Mouse (Mus musculus) ES-E14 (cell line): ENCODE results near the gene Cd80. TPM values are rescaled to one million over a fixed set of nuclear protein-coding genes. Genes with fewer than 3 reads are reported as not detected.
A peak's percentile ranks its signal among the peaks of the same experiment; 100 is the strongest.

Experiments
- DNase-seq: peaks from one replicate; pipeline ENCODE4 v3.0.0-alpha.2; 2013; ENCODE audit warnings: low read depth, low spot score
- H3K27ac ChIP-seq: 2 replicates; pipeline ENCODE4 v1.5.1; 2012; ENCODE audit warnings: low read depth, mild to moderate bottlenecking, low read length, moderate library complexity, mixed read lengths; ENCODE audit not compliant: poor library complexity, insufficient read depth, severe bottlenecking
- H3K36me3 ChIP-seq: 2 replicates; pipeline ENCODE4 v1.6.1; 2012; ENCODE audit warnings: mild to moderate bottlenecking, low read length, moderate library complexity, mixed read lengths; ENCODE audit not compliant: control insufficient read depth, poor library complexity, insufficient read depth, severe bottlenecking
- H3K4me1 ChIP-seq, 2 experiments: fragments of 150-350 bp in 1 of 2; sonication (generic) in 1 of 2; 2 replicates each; pipeline ENCODE4 v1.6.1; 2012; ENCODE audit warnings: low read length in 2 of 2, mild to moderate bottlenecking in 1 of 2, mixed read lengths in 1 of 2; ENCODE audit not compliant: control insufficient read depth in 2 of 2, insufficient read depth in 2 of 2, poor library complexity in 1 of 2
- H3K4me3 ChIP-seq, 2 experiments: fragments of 150-350 bp in 1 of 2; sonication (generic) in 1 of 2; 2 replicates each; pipeline ENCODE4 v1.5.1; 2012; ENCODE audit warnings: low read length in 2 of 2, low read depth in 1 of 2, mild to moderate bottlenecking in 1 of 2, mixed read lengths in 1 of 2; ENCODE audit not compliant: insufficient read depth in 1 of 2, poor library complexity in 1 of 2, severe bottlenecking in 1 of 2
- H3K9ac ChIP-seq: 2 replicates; pipeline ENCODE4 v1.6.1; 2012; ENCODE audit warnings: low read depth, mild to moderate bottlenecking, low read length, mixed read lengths; ENCODE audit not compliant: poor library complexity, insufficient read depth, severe bottlenecking
- H3K9me3 ChIP-seq: fragments of 150-350 bp; sonication (generic); 2 replicates; pipeline ENCODE4 v1.6.1; 2012; ENCODE audit warnings: low read depth, mild to moderate bottlenecking, low read length; ENCODE audit not compliant: control insufficient read depth, insufficient read depth
- CHD2 ChIP-seq: IDR thresholded peaks from 2 replicates; pipeline ENCODE4 v1.6.1; 2014; ENCODE audit warnings: mild to moderate bottlenecking, low read depth, low read length, inconsistent platforms
- HCFC1 ChIP-seq: IDR thresholded peaks from 2 replicates; pipeline ENCODE4 v1.6.1; 2012; ENCODE audit warnings: low read length, inconsistent platforms, borderline replicate concordance; ENCODE audit not compliant: insufficient read depth
- MAFK ChIP-seq: IDR thresholded peaks from 2 replicates; pipeline ENCODE4 v1.6.1; 2014; ENCODE audit warnings: mild to moderate bottlenecking, low read depth, low read length, inconsistent platforms; ENCODE audit not compliant: insufficient read depth
- ZC3H11A ChIP-seq: IDR thresholded peaks from 2 replicates; pipeline ENCODE4 v1.6.1; 2012; ENCODE audit warnings: low read depth, mild to moderate bottlenecking, inconsistent platforms, low read length, borderline replicate concordance
- ZNF384 ChIP-seq: IDR thresholded peaks from 2 replicates; pipeline ENCODE4 v1.6.1; 2012; ENCODE audit warnings: low read depth, low read length, inconsistent platforms
- in situ Hi-C, 2 experiments: fragments of 600-800 bp; cut with MboI; formaldehyde crosslinking; loops; one replicate each; pipeline ENCODE4 v1.15.1; 2025; ENCODE audit warnings: low sequenced_read_pairs in 2 of 2, inconsistent platforms in 1 of 2; ENCODE audit not compliant: unreplicated experiment in 2 of 2
- total RNA-seq: library from RNA; depleted of rRNA; stranded (reverse); fragments of 300-350 nt; gene quantifications from 2 replicates; pipeline ENCODE4 v1.2.3, GENCODE M21; 2012

Gene Cd80
- total RNA-seq, 1 experiment = 11.1 TPM

DNA sequence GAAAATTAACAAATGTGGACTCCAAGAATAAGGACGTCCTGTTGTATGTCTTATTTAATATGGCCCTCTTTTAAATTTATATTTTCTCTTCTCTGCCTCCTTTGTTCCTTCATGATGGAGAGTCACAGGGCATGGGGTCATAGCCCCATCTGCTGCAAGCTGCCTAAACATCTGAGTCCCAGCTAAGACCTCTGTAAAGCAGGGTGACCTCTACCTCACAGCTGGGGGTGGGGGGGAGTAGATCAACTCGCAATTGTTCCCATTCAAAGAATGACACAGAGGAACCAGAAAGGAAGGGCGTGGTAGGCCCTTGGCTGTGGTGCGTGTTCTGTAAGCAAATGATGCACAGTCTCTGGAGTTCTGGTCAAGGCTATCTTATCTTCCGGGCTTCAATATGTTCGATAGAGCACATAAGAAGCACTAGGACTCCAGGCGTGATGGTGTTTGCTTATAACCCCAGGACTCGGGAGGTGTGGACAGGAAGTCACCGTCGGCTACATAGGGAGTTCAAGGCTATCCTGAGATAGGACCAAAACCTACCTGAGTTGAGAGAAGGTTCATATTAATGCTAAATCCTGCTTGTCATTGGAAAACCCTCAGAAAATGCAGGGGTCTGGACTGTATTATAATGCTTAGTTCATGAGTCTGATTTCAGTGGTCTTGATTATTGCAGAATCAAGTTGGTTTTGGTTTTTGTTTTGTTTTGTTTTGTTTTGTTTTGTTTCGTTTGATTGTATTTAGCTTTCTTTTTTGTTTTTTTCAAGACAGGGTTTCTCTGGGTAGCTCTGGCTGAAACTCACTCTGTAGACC is 16.5 kb downstream of the Cd80 start:
- TF ChIP-seq HCFC1 = no peak
- TF ChIP-seq ZNF384 = no peak
- peak; percentile 33; the same call in 1 of the 2 replicates for TF ChIP-seq ZC3H11A
- TF ChIP-seq MAFK = peak; percentile 20; the same call in 1 of the 2 replicates
- TF ChIP-seq CHD2 = peak; percentile 57; the same call in 1 of the 2 replicates
- in situ Hi-C loops = no loop called here
- H3K27ac ChIP-seq = peak overlapping the region; percentile 53; the same call in 1 of the 2 replicates
- H3K4me3 ChIP-seq = no peak overlapping the region
- DNase-seq = peak; percentile 85
- no peaks in the 10 kb centered on the region for H3K9me3 ChIP-seq
- H3K36me3 ChIP-seq = no peaks in the 10 kb centered on the region
- peaks cover 10 to 14% of the 10 kb centered on the region in 2 experiments for H3K4me1 ChIP-seq
- no peak overlapping the region; the same call in 1 of the 2 replicates for H3K9ac ChIP-seq

DNA sequence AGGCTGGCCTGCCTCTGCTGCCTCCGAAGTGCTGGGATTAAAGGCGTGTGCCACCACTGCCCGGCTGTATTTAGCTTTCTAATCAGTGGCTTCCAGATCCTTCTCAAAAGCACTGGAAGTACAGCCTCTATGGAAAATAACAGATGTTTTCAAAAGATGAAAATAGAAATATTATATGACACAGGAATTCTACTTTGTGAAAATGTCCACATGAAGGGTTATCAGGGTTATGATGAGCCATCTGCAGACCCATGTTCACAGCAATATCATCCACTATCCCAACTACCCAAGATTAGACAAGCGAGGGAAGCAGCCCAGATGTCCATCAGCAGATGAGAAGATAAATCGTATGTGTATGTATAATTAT is 17.1 kb downstream of the Cd80 start:
- in situ Hi-C loops = no loop called here
- no peak for DNase-seq
- peaks cover 10 to 14% of the 10 kb centered on the region in 2 experiments for H3K4me1 ChIP-seq
- no peaks in the 10 kb centered on the region for H3K9me3 ChIP-seq
- no peak overlapping the region for H3K9ac ChIP-seq
- H3K27ac ChIP-seq = no peak overlapping the region
- no peaks in the 10 kb centered on the region for H3K36me3 ChIP-seq
- H3K4me3 ChIP-seq = no peak overlapping the region
- TF ChIP-seq ZC3H11A (no peak), HCFC1 (no peak), ZNF384 (no peak), MAFK (no peak), CHD2 (no peak)

DNA sequence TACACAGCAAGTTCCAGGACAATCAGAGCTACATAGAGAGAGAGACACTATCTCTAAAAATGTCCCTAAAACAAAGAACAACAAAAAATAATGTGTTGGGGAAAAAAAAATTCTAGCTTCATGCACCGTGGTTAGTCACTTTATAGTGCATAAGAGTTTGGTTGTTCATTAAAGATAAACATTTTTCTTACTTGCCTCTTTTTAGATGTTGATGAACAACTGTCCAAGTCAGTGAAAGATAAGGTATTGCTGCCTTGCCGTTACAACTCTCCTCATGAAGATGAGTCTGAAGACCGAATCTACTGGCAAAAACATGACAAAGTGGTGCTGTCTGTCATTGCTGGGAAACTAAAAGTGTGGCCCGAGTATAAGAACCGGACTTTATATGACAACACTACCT is 18.3 kb downstream of the Cd80 start:
- no peak for TF ChIP-seq MAFK
- no peak for TF ChIP-seq HCFC1
- no peak for TF ChIP-seq ZNF384
- no peak for TF ChIP-seq ZC3H11A
- TF ChIP-seq CHD2 = no peak
- Histone ChIP-seq H3K36me3 (no peaks in the 10 kb centered on the region), H3K9me3 (no peaks in the 10 kb centered on the region), H3K4me3 (no peak overlapping the region), H3K4me1 (peaks cover 10 to 14% of the 10 kb centered on the region in 2 experiments), H3K27ac (no peak overlapping the region), H3K9ac (no peak overlapping the region)
- no peak for DNase-seq
- in situ Hi-C loops = no loop called here

DNA sequence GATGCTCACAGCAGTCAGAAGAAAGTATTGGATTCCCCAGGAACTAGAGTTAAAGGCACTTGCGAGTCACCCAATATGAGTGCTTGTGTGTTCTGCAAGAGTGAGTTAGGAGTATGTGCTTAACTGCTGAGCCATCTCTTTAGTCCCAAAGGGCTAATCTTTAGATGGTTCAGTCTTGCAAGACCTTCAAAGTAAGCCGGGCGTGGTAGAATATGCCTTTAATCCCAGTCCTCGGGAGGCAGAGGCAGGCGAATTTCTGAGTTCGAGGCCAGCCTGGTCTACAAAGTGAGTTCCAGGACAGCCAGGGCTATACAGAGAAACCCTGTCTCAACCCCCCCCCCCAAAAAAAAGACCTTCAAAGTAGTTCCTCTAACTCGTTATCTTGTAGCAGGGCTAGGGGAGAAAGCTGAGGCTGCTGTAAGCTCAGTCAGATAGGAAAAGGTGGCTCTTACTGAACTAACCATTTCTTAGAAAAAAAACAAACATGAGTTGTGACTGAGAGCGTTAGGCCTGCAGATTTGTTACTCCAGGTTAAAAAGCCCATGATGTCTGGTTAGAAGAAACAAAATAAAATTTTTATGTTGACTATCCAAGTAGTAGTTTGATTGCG is 19.4 kb downstream of the Cd80 start:
- TF ChIP-seq CHD2 (no peak), ZNF384 (no peak), ZC3H11A (no peak), MAFK (no peak), HCFC1 (no peak)
- H3K4me3 ChIP-seq = no peak overlapping the region
- no peak overlapping the region for H3K9ac ChIP-seq
- no peak for DNase-seq
- no peak overlapping the region for H3K27ac ChIP-seq
- peaks cover 8 to 12% of the 10 kb centered on the region in 2 experiments for H3K4me1 ChIP-seq
- H3K9me3 ChIP-seq = no peaks in the 10 kb centered on the region
- no peaks in the 10 kb centered on the region for H3K36me3 ChIP-seq
- in situ Hi-C loops = loop anchor here in 1 of 2 experiments (25.0 kb wide), 1 partner anchor 537 kb away; no protein-coding TSS in a partner anchor
